10 mouse cellular contexts compared by ENCODE assay signal in the genomic region with DNA sequence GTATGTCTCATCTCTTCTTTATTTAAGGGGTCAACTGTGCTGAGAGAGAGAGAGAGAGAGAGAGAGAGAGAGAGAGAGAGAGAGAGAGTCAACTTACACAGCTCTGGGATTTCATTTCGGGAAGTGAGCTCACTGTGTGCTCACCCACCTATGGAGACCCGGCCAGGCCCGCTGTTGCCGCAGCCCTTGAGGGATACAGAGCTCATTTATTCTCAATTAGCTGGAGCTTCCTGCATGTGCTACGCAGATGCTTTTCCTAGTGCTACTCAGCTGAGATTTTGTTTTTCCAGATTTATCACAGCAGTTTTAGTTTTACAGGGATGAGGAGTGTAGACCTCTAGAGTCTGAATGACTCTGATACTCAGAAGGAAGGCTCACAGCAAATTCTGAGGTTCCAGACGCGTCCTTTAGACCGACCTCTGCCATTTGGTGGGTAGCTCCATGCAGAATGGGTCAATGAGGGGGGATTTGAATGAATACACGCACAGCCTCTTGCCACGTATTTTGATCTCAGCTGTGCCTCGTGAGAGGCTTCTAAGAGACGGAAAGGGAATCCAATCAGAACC.
DNase-seq lines count a peak whose midpoint lies in the region; ATAC-seq and TF ChIP-seq lines count a peak whose summit lies in the region.
"Had no signal": no experiment of that assay in that cellular context is flagged by ENCODE, and none has a peak within 500 bp of the region (broad histone marks: within the 10 kb centered on the region; RNA-seq: fewer than 3 reads in every experiment).

No protein-coding gene starts in this region.

- peaks cover 33% of the 10 kb centered on the region for H3K4me1 ChIP-seq in heart, embryonic 10.5 days
- no peaks in the 10 kb centered on the region; the same call in 1 of the 2 replicates for H3K4me1 ChIP-seq in hindbrain, postnatal 0 days (ENCODE audit: insufficient read depth, low read length)

- WGBS in heart, embryonic 10.5 days = 55% methylated on average over 12 of the region's 12 CpGs
- WGBS in hindbrain, postnatal 0 days = 35% methylated on average over 12 of the region's 12 CpGs

- H3K36me3 ChIP-seq in heart, embryonic 10.5 days = no peaks in the 10 kb centered on the region
- no peaks in the 10 kb centered on the region for H3K36me3 ChIP-seq in hindbrain, postnatal 0 days (ENCODE audit: insufficient read depth, low read length)

- H3K27ac ChIP-seq in heart, embryonic 10.5 days = peak overlapping the region; percentile 69
- peak overlapping the region; percentile 1; the same call in 1 of the 2 replicates for H3K27ac ChIP-seq in hindbrain, postnatal 0 days
- H3K27ac ChIP-seq: heart, adult 2 months had no signal

- H3K4me2 ChIP-seq in hindbrain, postnatal 0 days (ENCODE audit: low read depth, low read length) = no peak overlapping the region

- H3K4me3 ChIP-seq in heart, embryonic 10.5 days = no peak overlapping the region
- no peak overlapping the region for H3K4me3 ChIP-seq in hindbrain, postnatal 0 days (ENCODE audit: low read length)
- H3K4me3 ChIP-seq: heart, adult 2 months had no signal

- H3K9ac ChIP-seq in hindbrain, postnatal 0 days (replicated peaks; ENCODE audit: low read length) = no peak overlapping the region
- H3K9ac ChIP-seq: liver, postnatal 0 days had no signal

- TF ChIP-seq CTCF in hindbrain, postnatal 0 days (IDR thresholded peaks at IDR 0.05; ENCODE audit: low read depth) = no peak

- peak; percentile 72 for DNase-seq in heart, embryonic 10.5 days (ENCODE audit: low spot score)
- DNase-seq in heart, adult 8-10 months (ENCODE audit: low spot score) = no peak
- peak; percentile 16 for DNase-seq in urinary bladder, postnatal 14 days (ENCODE audit: low spot score)
- DNase-seq in urinary bladder, adult 2 months (ENCODE audit: low spot score) = no peak
- DNase-seq in hindbrain, postnatal 0 days (ENCODE audit: low spot score) = no peak
- DNase-seq in right cerebral cortex, postnatal 4 days = no peak
- DNase-seq in liver = no peak
- DNase-seq in retina, embryonic 14.5 days (ENCODE audit: low spot score) = no peak
- DNase-seq: liver, postnatal 0 days had no signal

- no peaks in the 10 kb centered on the region for H3K9me3 ChIP-seq in heart, embryonic 10.5 days
- H3K9me3 ChIP-seq in hindbrain, postnatal 0 days (ENCODE audit: low read length) = no peaks in the 10 kb centered on the region

- peak; percentile 53; the same call in 1 of the 2 replicates for ATAC-seq in hindbrain, postnatal 0 days
- ATAC-seq: liver, postnatal 0 days had no signal

- no peaks in the 10 kb centered on the region for H3K27me3 ChIP-seq in heart, embryonic 10.5 days (ENCODE audit: insufficient read depth, poor library complexity, severe bottlenecking)
- H3K27me3 ChIP-seq in hindbrain, postnatal 0 days (ENCODE audit: insufficient read depth, low read length) = no peaks in the 10 kb centered on the region

Comparison
In these comparisons a context has a peak if more than half of its experiments do, and no peak if none do; other contexts are left out.
1. DNase-seq: peak in heart, embryonic 10.5 days (single experiment) and urinary bladder, postnatal 14 days (single experiment); none in heart, adult 8-10 months (single experiment), urinary bladder, adult 2 months (single experiment), hindbrain, postnatal 0 days (single experiment), right cerebral cortex, postnatal 4 days (single experiment), liver (single experiment) and retina, embryonic 14.5 days (single experiment).